Mouse (Mus musculus) lung, adult 2 months (tissue): Measurements from ENCODE around the gene 2900011O08Rik. TPM values are rescaled to one million over a fixed set of nuclear protein-coding genes. Genes with fewer than 3 reads are reported as not detected.

Source experiments
- DNase-seq: peaks from one replicate; pipeline ENCODE4 v3.0.0; 2022
- H3K4me1 ChIP-seq: fragments of 200-500 bp; 2 replicates; pipeline ENCODE4 v1.6.1; 2011; ENCODE audit warnings: low read length; ENCODE audit not compliant: control insufficient read depth, insufficient read depth
- H3K4me3 ChIP-seq: fragments of 200-500 bp; replicated peaks from 2 replicates; pipeline ENCODE3; 2011; ENCODE audit warnings: low read depth, mild to moderate bottlenecking, control low read depth, low read length; ENCODE audit errors: extremely low read depth
- CTCF ChIP-seq: fragments of 200-500 bp; IDR thresholded peaks from 2 replicates; pipeline ENCODE4 v1.5.1; 2011; ENCODE audit warnings: mild to moderate bottlenecking, low read length, control low read depth; ENCODE audit not compliant: insufficient read depth
- POLR2A ChIP-seq: fragments of 200-500 bp; IDR thresholded peaks from 2 replicates; pipeline ENCODE4 v1.6.1; 2011; ENCODE audit warnings: low read depth, mild to moderate bottlenecking, control low read depth, low read length, borderline replicate concordance; ENCODE audit errors: extremely low read depth
- WGBS: fragments of 180-500 bp; shearing (Covaris S2); methylation state at CpG from one replicate; pipeline ENCODE4 v1.1.7; 2018; 5-methylcytosine and 5-hydroxymethylcytosine counted together
- polyA plus RNA-seq: library from polyadenylated mRNA; depleted of rRNA; stranded (reverse); fragments of >200 nt; gene quantifications from 2 replicates; pipeline ENCODE4 v1.2.3, GENCODE M21; 2012

2900011O08Rik gene
- polyA plus RNA-seq, 1 experiment: 0.20 TPM

DNA sequence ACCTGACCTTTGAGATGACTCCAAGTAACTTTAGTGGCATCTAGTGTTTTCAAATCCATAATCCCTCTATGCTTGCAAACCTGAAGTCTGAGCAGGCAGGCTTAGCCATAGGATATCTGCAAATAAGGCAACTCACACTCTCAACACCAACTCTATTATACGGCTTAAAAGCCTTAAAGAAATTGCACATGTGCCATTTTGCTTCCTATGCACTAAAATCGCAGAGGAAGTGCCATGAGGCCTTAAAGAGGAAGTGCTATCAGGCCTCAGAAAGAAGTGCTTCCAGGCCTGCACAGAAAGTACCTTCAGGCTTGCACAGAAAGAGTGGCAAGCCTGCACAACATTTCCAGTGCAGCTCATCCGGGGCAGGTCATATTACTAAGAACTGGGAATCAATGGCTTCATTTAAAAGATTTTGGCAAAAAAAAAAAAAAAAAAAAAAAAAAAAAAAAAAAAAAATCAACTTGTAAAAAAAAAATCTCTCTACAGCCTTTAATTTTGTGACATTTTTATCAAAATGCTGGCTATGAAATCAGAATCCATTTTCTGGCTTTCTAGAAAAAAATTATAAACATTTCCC lies 123.3 kb downstream of the 2900011O08Rik start:
- DNase-seq: no peak
- 72% methylated on average over 3 of the region's 3 CpGs for WGBS

DNA sequence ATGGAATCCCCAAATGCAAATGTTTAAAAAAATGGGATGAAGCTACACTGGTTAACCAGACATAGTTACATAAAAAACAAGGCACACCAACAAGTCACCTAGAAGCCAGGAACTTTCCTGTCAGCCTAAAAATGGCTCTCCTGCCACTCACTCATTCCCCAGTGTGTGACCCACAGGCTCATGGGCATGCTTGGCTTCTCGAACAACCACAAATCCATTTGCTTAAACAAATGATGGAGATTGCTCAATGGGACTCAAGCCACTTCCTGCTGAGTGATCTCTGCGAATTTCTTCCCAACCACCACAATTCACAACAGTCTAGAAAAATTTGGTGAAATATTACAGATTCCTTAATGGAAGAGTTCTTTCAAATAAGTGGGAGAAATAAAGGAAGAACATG lies 124.5 kb downstream of the 2900011O08Rik start:
- H3K4me1 ChIP-seq: no peaks in the 10 kb centered on the region
- no peak for DNase-seq
- H3K4me3 ChIP-seq: no peak overlapping the region
- TF ChIP-seq POLR2A: no peak
- no peak for TF ChIP-seq CTCF
- WGBS: 56% methylated on average over 2 of the region's 2 CpGs

More for the DNA sequence above, 123.3 kb downstream of the 2900011O08Rik start:
- no peaks in the 10 kb centered on the region for H3K4me1 ChIP-seq
- TF ChIP-seq CTCF (no peak), POLR2A (no peak)
- H3K4me3 ChIP-seq: no peak overlapping the region

DNA sequence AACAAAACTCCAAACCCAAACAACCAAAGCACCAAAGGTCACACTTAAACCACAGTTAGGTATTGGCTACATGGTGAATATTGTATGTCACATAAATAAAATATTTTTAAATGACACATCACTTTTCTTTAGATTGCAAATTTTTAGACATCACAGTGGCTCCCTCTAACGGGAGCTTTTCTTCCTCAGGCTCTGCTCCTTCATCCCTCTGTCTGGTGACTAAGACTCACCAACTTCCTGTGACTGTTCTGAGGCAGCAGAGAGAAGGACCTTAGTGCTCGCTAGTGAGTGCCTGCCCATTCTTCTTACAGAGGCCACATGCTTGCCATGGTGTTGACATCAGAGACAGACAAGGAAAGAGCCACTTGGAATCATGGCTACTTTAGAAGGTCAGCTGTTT lies 125.7 kb downstream of the 2900011O08Rik start:
- WGBS: 49% methylated on average over 2 of the region's 2 CpGs
- no peak overlapping the region for H3K4me3 ChIP-seq
- TF ChIP-seq CTCF (no peak), POLR2A (no peak)
- no peaks in the 10 kb centered on the region for H3K4me1 ChIP-seq
- no peak for DNase-seq

DNA sequence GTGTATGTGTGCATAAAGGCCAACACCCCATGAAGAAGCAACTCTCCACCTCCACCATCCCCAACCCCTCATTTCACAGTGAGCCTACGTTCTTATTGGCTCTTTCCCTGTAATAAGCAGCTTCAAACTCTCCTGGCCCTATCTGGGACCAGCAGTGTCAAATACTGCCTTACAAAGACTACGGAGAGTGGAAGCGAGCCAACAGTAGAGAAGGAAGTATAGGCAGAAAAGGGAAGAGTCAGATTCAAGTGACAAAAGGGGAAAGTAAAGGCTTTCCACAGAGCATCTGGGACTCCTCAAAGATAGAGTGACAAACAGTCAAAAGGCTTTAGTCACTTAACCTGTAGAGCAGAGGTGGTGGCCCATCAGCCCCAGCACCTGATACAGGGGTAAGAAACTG lies 126.3 kb downstream of the 2900011O08Rik start:
- no peak for DNase-seq
- TF ChIP-seq CTCF: no peak
- TF ChIP-seq POLR2A: no peak
- Histone ChIP-seq H3K4me1 (no peaks in the 10 kb centered on the region), H3K4me3 (no peak overlapping the region)
- 85% methylated on average over 3 of the region's 3 CpGs for whole genome bisulfite sequencing

DNA sequence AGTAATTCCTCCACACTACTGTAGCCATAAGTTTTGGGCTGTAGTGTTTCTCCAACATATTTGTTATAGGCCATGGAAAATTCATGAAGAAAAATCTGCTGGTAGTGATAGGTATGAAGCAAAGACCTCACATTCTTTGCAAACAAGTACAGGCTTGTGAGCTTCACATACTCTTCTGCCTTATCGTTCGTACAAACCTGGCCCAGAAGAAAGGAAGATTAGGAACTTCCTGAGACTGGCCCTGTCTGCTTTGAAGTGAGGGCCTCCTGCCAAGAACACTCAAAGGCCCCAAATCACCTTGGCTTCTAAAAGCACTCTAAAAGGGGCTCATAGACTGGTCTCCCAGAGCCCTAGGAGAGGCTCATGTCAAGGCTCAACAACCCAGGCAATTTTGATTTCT lies 130.9 kb downstream of the 2900011O08Rik start:
- H3K4me1 ChIP-seq: no peaks in the 10 kb centered on the region
- TF ChIP-seq POLR2A (no peak), CTCF (no peak)
- WGBS: 47% methylated on average over 2 of the region's 2 CpGs
- H3K4me3 ChIP-seq: no peak overlapping the region
- DNase-seq: no peak

DNA sequence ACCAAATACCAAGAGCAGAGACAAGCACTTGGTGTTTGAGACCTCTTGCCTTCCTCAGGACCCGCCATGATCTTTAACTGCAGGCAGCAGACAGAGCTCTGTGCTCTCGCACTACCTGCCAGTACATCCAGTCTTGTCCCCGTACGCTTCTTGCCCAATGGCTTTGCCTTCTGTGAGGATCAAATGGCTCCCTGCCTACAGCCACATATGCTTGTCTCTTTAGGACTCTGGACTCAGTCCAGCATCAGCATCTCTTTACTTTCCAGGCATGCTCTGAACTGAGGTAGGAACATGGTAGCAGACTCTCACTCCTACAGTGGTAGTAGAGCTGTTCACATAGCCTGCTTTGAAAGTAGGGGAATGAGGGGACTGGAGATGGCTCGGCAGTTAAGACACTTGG lies 134.5 kb downstream of the 2900011O08Rik start:
- DNase-seq: no peak
- TF ChIP-seq POLR2A (no peak), CTCF (no peak)
- Histone ChIP-seq H3K4me3 (no peak overlapping the region), H3K4me1 (no peaks in the 10 kb centered on the region; the same call in 1 of the 2 replicates)
- 94% methylated on average over 5 of the region's 5 CpGs for WGBS

DNA sequence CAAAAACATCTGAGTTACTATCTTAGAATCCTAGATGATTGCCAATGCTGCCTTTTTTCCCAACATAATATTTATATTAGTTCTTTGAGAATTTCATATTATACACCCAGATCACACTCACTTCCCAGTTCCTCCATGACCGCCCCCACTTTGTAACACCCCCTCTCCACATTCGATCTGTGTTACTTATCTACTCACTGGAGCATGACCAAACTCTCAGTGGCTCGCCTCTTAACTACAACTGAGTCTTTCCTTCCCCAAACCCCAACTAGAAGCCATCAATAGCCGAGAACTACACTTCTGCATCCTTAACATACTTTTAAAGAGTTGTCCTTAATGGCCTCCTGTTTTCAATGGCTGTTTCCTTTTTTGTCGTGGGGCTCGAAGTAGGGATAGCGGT lies 135.2 kb downstream of the 2900011O08Rik start:
- no peak for DNase-seq
- WGBS: 94% methylated on average over 7 of the region's 7 CpGs
- TF ChIP-seq POLR2A (no peak), CTCF (no peak)
- Histone ChIP-seq H3K4me3 (no peak overlapping the region), H3K4me1 (no peaks in the 10 kb centered on the region; the same call in 1 of the 2 replicates)

DNA sequence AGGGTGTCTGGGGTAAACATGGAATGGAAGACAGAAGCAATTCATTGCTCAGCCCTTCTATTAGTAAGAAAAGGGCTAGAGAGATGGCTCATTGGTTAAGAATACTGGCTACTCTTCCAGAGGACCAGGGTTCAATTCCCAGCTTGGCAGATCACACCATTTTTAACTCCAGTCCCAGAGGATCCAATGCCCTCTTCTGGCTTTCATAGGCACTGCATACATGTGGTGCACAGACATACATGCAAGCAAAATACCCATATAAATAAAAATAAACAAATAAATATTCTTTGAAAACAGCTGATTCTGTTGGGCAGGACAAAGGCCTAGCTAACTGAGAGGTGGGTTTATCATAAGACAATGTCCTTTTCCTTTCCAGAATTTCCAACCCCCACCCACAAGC lies 136.2 kb downstream of the 2900011O08Rik start:
- no peaks in the 10 kb centered on the region; the same call in 1 of the 2 replicates for H3K4me1 ChIP-seq
- DNase-seq: no peak
- H3K4me3 ChIP-seq: no peak overlapping the region

DNA sequence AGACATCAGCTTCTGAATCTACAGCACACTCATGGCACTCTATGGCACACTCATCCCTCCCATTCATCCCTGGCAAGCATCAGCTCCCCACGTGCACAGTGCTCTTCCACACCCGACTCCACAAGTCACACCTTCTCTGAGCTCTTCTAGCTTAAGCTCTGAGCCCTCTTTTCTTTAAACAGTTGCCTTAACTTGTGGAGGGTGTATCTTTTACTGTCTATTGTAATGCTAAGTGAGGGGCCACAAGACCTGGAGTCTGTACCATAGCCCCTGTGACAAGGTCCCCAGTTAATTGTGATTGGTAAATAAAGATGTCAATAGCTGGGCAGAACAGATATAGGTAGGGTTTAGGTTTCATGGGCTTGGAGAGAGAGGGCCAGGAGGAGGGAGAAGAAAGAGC lies 137.5 kb downstream of the 2900011O08Rik start:
- 85% methylated on average over 2 of the region's 2 CpGs for WGBS
- Histone ChIP-seq H3K4me1 (no peaks in the 10 kb centered on the region; the same call in 1 of the 2 replicates), H3K4me3 (no peak overlapping the region)
- no peak for TF ChIP-seq CTCF
- no peak for DNase-seq

More for the DNA sequence above, 136.2 kb downstream of the 2900011O08Rik start:
- TF ChIP-seq CTCF (no peak), POLR2A (no peak)

DNA sequence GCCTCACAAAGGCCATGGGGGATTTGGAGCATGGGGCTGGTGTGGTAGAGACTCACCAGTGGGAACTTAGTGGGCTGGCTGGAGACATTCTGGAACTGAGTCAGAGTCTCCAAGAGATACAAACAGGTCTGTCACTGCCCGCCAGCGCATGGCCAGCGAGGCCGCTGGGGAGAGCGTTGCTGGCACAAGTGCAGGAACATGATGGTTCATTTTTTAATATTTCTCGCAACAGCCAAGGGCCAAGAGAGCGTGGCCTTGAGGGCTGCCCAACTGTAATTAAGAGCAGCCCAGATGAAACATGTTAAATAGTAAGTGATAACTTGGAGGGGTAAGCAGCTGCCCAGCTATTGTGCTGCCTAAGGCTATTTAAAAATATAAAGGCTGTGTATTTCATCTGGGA lies 138.3 kb downstream of the 2900011O08Rik start:
- no peak overlapping the region for H3K4me3 ChIP-seq
- no peak for DNase-seq
- 83% methylated on average over 7 of the region's 7 CpGs for WGBS
- TF ChIP-seq POLR2A (no peak), CTCF (no peak)
- no peaks in the 10 kb centered on the region; the same call in 1 of the 2 replicates for H3K4me1 ChIP-seq
